Mouse (Mus musculus) layer of hippocampus, adult 8-10 months (tissue): Measurements from ENCODE around the gene Rnf213. TPM values are rescaled to one million over a fixed set of nuclear protein-coding genes. Genes with fewer than 3 reads are reported as not detected.
"Not testable (repeated sequence)": the region's sequence is repeated elsewhere in the genome, so short reads cannot be mapped to it uniquely, and the experiment has no call there.

Experiments used
- DNase-seq, 2 experiments: peaks; one replicate each; pipeline ENCODE4 v3.0.0; 2022; ENCODE audit warnings: low spot score in 2 of 2
- total RNA-seq, 4 experiments: library from RNA; stranded (reverse); gene quantifications; 2 replicates each; pipeline ENCODE4 v1.2.4; 2022

Rnf213 gene
- total RNA-seq, result 1 to 10 TPM; 3.6 to 8.6 (median 6.1) TPM

GRCm38 (mm10) chr11:119392800-119393482, at the start of gene Rnf213:
Rnf213 (plus strand) TSS chr11:119393100.
- DNase-seq, result peak in 1 of 2 experiments; percentile 20

GRCm38 (mm10) chr11:119344178-119344577, 48.7 kb upstream of the Rnf213 start:
- no peak for DNase-seq

GRCm38 (mm10) chr11:119344865-119345264, 48.0 kb upstream of the Rnf213 start:
- no peak for DNase-seq

GRCm38 (mm10) chr11:119347125-119347524, 45.8 kb upstream of the Rnf213 start:
- no peak for DNase-seq

GRCm38 (mm10) chr11:119352113-119352512, 40.8 kb upstream of the Rnf213 start:
- no peak for DNase-seq

- no peak for DNase-seq
Measured at GRCm38 (mm10) chr11:119353946-119354345, 39.0 kb upstream of the Rnf213 start.

- DNase-seq, result no peak
Measured at GRCm38 (mm10) chr11:119354798-119355442, 38.0 kb upstream of the Rnf213 start.

GRCm38 (mm10) chr11:119355443-119356385, 37.2 kb upstream of the Rnf213 start, which contains the start of the genes Sgsh and Slc26a11:
Sgsh (minus strand) TSS chr11:119355536.
Slc26a11 (plus strand) TSS chr11:119355557.
- DNase-seq, result peak; percentile 49 to 67

GRCm38 (mm10) chr11:119359089-119359488, 33.8 kb upstream of the Rnf213 start:
- no peak for DNase-seq

- no peak for DNase-seq
Measured at GRCm38 (mm10) chr11:119362769-119363533, 29.9 kb upstream of the Rnf213 start.

- DNase-seq, result peak; percentile 31 to 55
Measured at GRCm38 (mm10) chr11:119363534-119364145, 29.3 kb upstream of the Rnf213 start.

GRCm38 (mm10) chr11:119375425-119375824, 17.5 kb upstream of the Rnf213 start:
- DNase-seq, result no peak

- DNase-seq, result no peak
Measured at GRCm38 (mm10) chr11:119377326-119377725, 15.6 kb upstream of the Rnf213 start.

- DNase-seq, result no peak
Measured at GRCm38 (mm10) chr11:119378551-119378950, 14.3 kb upstream of the Rnf213 start.

GRCm38 (mm10) chr11:119381631-119382337, 11.1 kb upstream of the Rnf213 start:
- no peak for DNase-seq

GRCm38 (mm10) chr11:119382338-119382850, 10.5 kb upstream of the Rnf213 start:
- DNase-seq, result no peak

GRCm38 (mm10) chr11:119384904-119385303, 8.0 kb upstream of the Rnf213 start:
- no peak for DNase-seq

GRCm38 (mm10) chr11:119386306-119386705, 6.6 kb upstream of the Rnf213 start:
- no peak for DNase-seq

- not testable (repeated sequence) for DNase-seq
Measured at GRCm38 (mm10) chr11:119387273-119387672, 5.6 kb upstream of the Rnf213 start.
